Mouse (Mus musculus) intestine, embryonic 16.5 days (tissue): ENCODE measurements around the gene Mafg. TPM values are rescaled to one million over a fixed set of nuclear protein-coding genes. Genes with fewer than 3 reads are reported as not detected.

Experiments
- ATAC-seq: fragments of 200-750 bp; cut with Nextera tagmentation; 2 replicates; pipeline ENCODE4 v1.8.0; 2017; ENCODE audit warnings: moderate TSS enrichment, moderate library complexity
- H3K27ac ChIP-seq: fragments of 300-500 bp; sonication (generic); 2 replicates; pipeline ENCODE4 v1.5.1; 2014; ENCODE audit warnings: mild to moderate bottlenecking, low read length
- H3K27me3 ChIP-seq: fragments of 300-500 bp; sonication (generic); replicated peaks from 2 replicates; pipeline ENCODE4 v1.6.1; 2014; ENCODE audit warnings: low read length, control low read depth, mixed read lengths; ENCODE audit not compliant: control insufficient read depth, insufficient read depth
- H3K36me3 ChIP-seq: fragments of 300-500 bp; sonication (generic); 2 replicates; pipeline ENCODE4 v1.6.1; 2014; ENCODE audit warnings: low read length, control low read depth; ENCODE audit not compliant: control insufficient read depth, insufficient read depth
- H3K4me1 ChIP-seq: fragments of 300-500 bp; sonication (generic); 2 replicates; pipeline ENCODE4 v1.6.1; 2014; ENCODE audit warnings: low read length, control low read depth, mixed read lengths; ENCODE audit not compliant: control insufficient read depth, insufficient read depth
- H3K4me2 ChIP-seq: fragments of 300-500 bp; sonication (generic); 2 replicates; pipeline ENCODE4 v1.6.1; 2014; ENCODE audit warnings: low read depth, low read length, control low read depth
- H3K4me3 ChIP-seq: fragments of 300-500 bp; sonication (generic); 2 replicates; pipeline ENCODE4 v1.5.1; 2014; ENCODE audit warnings: mild to moderate bottlenecking, low read length
- H3K9ac ChIP-seq: fragments of 300-500 bp; sonication (generic); 2 replicates; pipeline ENCODE4 v1.6.1; 2014; ENCODE audit warnings: low read depth, low read length
- H3K9me3 ChIP-seq: fragments of 300-500 bp; sonication (generic); 2 replicates; pipeline ENCODE4 v1.6.1; 2016; ENCODE audit warnings: low read length, control low read depth; ENCODE audit not compliant: control insufficient read depth
- WGBS: fragments of 180-500 bp; shearing (Covaris S2); extraction: QIAGEN DNeasy Blood & Tissue Kit; methylation state at CpG from one replicate; pipeline ENCODE4 v1.1.7; 2014; 5-methylcytosine and 5-hydroxymethylcytosine counted together
- polyA plus RNA-seq: library from polyadenylated mRNA; unstranded; fragments of >200 nt; fragmentation: Nextera tagmentation; extraction: Ambion mirVana; gene quantifications from 2 replicates; pipeline ENCODE4 v1.2.1, GENCODE M21; 2015

Gene Mafg
- polyA plus RNA-seq, 1 experiment from 2014 or later, result 16.3 TPM

GRCm38 (mm10) chr11:120627468-120628300 is 5.7 kb downstream of the Mafg start:
- 76% methylated on average over 22 of the region's 22 CpGs for WGBS
- H3K27me3 ChIP-seq, result no peaks in the 10 kb centered on the region

GRCm38 (mm10) chr11:120626785-120627467 is 6.5 kb downstream of the Mafg start:
- Histone ChIP-seq H3K9me3 (no peaks in the 10 kb centered on the region), H3K4me2 (no peak overlapping the region), H3K4me1 (peaks cover 34% of the 10 kb centered on the region), H3K4me3 (no peak overlapping the region), H3K9ac (no peak overlapping the region), H3K36me3 (peaks cover 6% of the 10 kb centered on the region), H3K27ac (no peak overlapping the region), H3K27me3 (no peaks in the 10 kb centered on the region)
- 89% methylated on average over 11 of the region's 11 CpGs for WGBS
- ATAC-seq, result no peak

More at GRCm38 (mm10) chr11:120627468-120628300, 5.7 kb downstream of the Mafg start:
- Histone ChIP-seq H3K9me3 (no peaks in the 10 kb centered on the region), H3K4me3 (no peak overlapping the region), H3K36me3 (peaks cover 5% of the 10 kb centered on the region; the same call in 1 of the 2 replicates), H3K27ac (no peak overlapping the region), H3K4me2 (no peak overlapping the region), H3K9ac (no peak overlapping the region), H3K4me1 (peaks cover 39% of the 10 kb centered on the region)
- no peak for ATAC-seq

- 13% methylated on average over 5 of the region's 5 CpGs for WGBS
- Histone ChIP-seq H3K27me3 (no peaks in the 10 kb centered on the region), H3K9me3 (no peaks in the 10 kb centered on the region), H3K4me1 (peaks cover 19% of the 10 kb centered on the region), H3K4me3 (peak within 1 kb of the TSS; percentile 95), H3K36me3 (peaks cover 17% of the 10 kb centered on the region), H3K27ac (peak within 1 kb of the TSS; percentile 89), H3K9ac (peak within 1 kb of the TSS; percentile 85), H3K4me2 (peak within 1 kb of the TSS; percentile 92)
- ATAC-seq, result peak; percentile 27
These were observed 8.1 kb downstream of the Mafg start, which contains the start of gene Sirt7 for GRCm38 (mm10) chr11:120625152-120625775. Gene Sirt7, minus strand, starts transcription at chr11:120625240.

GRCm38 (mm10) chr11:120624680-120625111 is 8.7 kb downstream of the Mafg start:
- H3K9ac ChIP-seq, result peak overlapping the region; percentile 85
- under 1% methylated on average over 53 of the region's 53 CpGs for WGBS
- H3K27me3 ChIP-seq, result no peaks in the 10 kb centered on the region
- peaks cover 15% of the 10 kb centered on the region for H3K4me1 ChIP-seq
- H3K36me3 ChIP-seq, result peaks cover 20% of the 10 kb centered on the region
- peak overlapping the region; percentile 89 for H3K27ac ChIP-seq
- no peaks in the 10 kb centered on the region for H3K9me3 ChIP-seq
- peak; percentile 85 for ATAC-seq
- H3K4me3 ChIP-seq, result peak overlapping the region; percentile 95
- H3K4me2 ChIP-seq, result peak overlapping the region; percentile 92

- peak; percentile 80 for ATAC-seq
- Histone ChIP-seq H3K27ac (peak overlapping the region; percentile 89), H3K9ac (peak overlapping the region; percentile 85), H3K4me2 (peak overlapping the region; percentile 92), H3K4me3 (peak overlapping the region; percentile 95), H3K27me3 (no peaks in the 10 kb centered on the region), H3K9me3 (no peaks in the 10 kb centered on the region), H3K4me1 (peaks cover 11% of the 10 kb centered on the region), H3K36me3 (peaks cover 21% of the 10 kb centered on the region)
- WGBS, result 12% methylated on average over 30 of the region's 30 CpGs
These were observed 9.3 kb downstream of the Mafg start for GRCm38 (mm10) chr11:120623961-120624679.

GRCm38 (mm10) chr11:120622805-120623204 is 10.6 kb downstream of the Mafg start:
- no peak overlapping the region for H3K4me3 ChIP-seq
- no peak overlapping the region for H3K27ac ChIP-seq
- no peaks in the 10 kb centered on the region for H3K27me3 ChIP-seq
- H3K9ac ChIP-seq, result no peak overlapping the region
- H3K4me2 ChIP-seq, result no peak overlapping the region
- peaks cover 19% of the 10 kb centered on the region for H3K36me3 ChIP-seq
- WGBS, result 89% methylated on average over 6 of the region's 6 CpGs
- H3K4me1 ChIP-seq, result peaks cover 11% of the 10 kb centered on the region
- ATAC-seq, result no peak
- no peaks in the 10 kb centered on the region for H3K9me3 ChIP-seq

- no peaks in the 10 kb centered on the region for H3K27me3 ChIP-seq
- peaks cover 22% of the 10 kb centered on the region for H3K4me1 ChIP-seq
- H3K27ac ChIP-seq, result no peak overlapping the region
- H3K36me3 ChIP-seq, result peaks cover 19% of the 10 kb centered on the region
- no peak overlapping the region for H3K4me3 ChIP-seq
- H3K9me3 ChIP-seq, result no peaks in the 10 kb centered on the region
- 94% methylated on average over 14 of the region's 14 CpGs for WGBS
- no peak for ATAC-seq
- H3K4me2 ChIP-seq, result no peak overlapping the region
- no peak overlapping the region for H3K9ac ChIP-seq
These were observed 13.2 kb downstream of the Mafg start for GRCm38 (mm10) chr11:120620195-120620594.

GRCm38 (mm10) chr11:120618619-120619535 is 14.5 kb downstream of the Mafg start:
- WGBS, result 90% methylated on average over 25 of the region's 25 CpGs
- Histone ChIP-seq H3K36me3 (peaks cover 19% of the 10 kb centered on the region), H3K4me2 (no peak overlapping the region), H3K27me3 (no peaks in the 10 kb centered on the region), H3K4me3 (no peak overlapping the region), H3K27ac (peak overlapping the region; percentile 84), H3K4me1 (peaks cover 20% of the 10 kb centered on the region), H3K9ac (no peak overlapping the region; the same call in 1 of the 2 replicates), H3K9me3 (no peaks in the 10 kb centered on the region)
- no peak for ATAC-seq
